Mouse (Mus musculus): Measurements from ENCODE around the gene Dusp1.

DNA sequence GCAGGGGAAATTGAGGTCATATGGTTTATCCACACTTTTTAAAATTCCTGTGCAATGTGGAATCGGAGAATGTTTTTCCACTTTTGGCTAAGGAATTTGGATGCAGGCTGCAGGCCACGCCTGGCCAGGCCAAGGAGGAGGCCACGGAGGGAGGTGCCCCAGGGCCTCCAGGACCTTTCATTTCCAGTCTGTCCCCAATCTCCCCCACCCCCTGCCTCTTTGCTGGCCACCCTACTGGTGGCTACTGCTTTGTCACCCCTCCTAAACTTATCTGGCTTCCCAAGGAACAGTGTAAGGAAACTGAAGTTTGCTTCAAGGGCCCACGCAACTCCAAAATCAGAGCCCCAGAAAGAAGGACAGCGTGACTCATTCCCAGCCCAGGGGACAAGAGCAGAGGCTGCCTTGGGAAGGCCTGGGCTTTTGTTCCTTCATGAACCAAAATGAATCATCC, 32.1 kb downstream of the Dusp1 start:
- TF ChIP-seq POLR2A (IDR thresholded peaks at IDR 0.05; ENCODE audit: borderline replicate concordance, low read depth, low read length) (no peak), CTCF (IDR thresholded peaks at IDR 0.05; ENCODE audit: low read depth, low read length) (no peak)

Data from bone marrow macrophage, adult 2 months (primary cell).